Mouse (Mus musculus) heart, adult 2 months (tissue): ENCODE results near the gene Plcd1.

Experiments used
- CTCF ChIP-seq: fragments of 200-600 bp; IDR thresholded peaks from 2 replicates; pipeline ENCODE4 v1.8.1; 2022; ENCODE audit warnings: antibody characterized with exemption, mild to moderate bottlenecking, moderate library complexity
- EP300 ChIP-seq: fragments of 200-500 bp; IDR thresholded peaks from 2 replicates; pipeline ENCODE4 v1.6.1; 2011; ENCODE audit warnings: low read depth, low read length, control low read depth; ENCODE audit not compliant: insufficient read depth
- POLR2A ChIP-seq: fragments of 200-500 bp; IDR thresholded peaks from 2 replicates; pipeline ENCODE4 v1.6.1; 2011; ENCODE audit warnings: mild to moderate bottlenecking, low read depth, low read length, control low read depth; ENCODE audit not compliant: insufficient read depth

GRCm38 (mm10) chr9:119093419-119094295, at the start of gene Plcd1:
- TF ChIP-seq CTCF (peak; percentile 51), POLR2A (peak; percentile 77), EP300 (no peak)
